8 mouse cellular contexts compared by ENCODE assay signal in genomic region chr11:98766816-98767215, GRCm38 (mm10). TPM values are rescaled to one million over a fixed set of nuclear protein-coding genes. Genes with fewer than 3 reads are reported as not detected.
A peak's percentile ranks its signal among the peaks of the same experiment; 100 is the strongest.
DNase-seq lines count a peak whose midpoint lies in the region; ATAC-seq and TF ChIP-seq lines count a peak whose summit lies in the region.

No protein-coding gene starts in this region.

- no peaks in the 10 kb centered on the region for H3K9me3 ChIP-seq in kidney, postnatal 0 days (replicated peaks; ENCODE audit: low read length)
- no peaks in the 10 kb centered on the region for H3K9me3 ChIP-seq in forebrain, embryonic 10.5 days
- H3K9me3 ChIP-seq in heart, postnatal 0 days (replicated peaks; ENCODE audit: control insufficient read depth, low read length), result no peaks in the 10 kb centered on the region
- H3K9me3 ChIP-seq in midbrain, embryonic 12.5 days, result no peaks in the 10 kb centered on the region

- H3K27ac ChIP-seq in kidney, postnatal 0 days, result no peak overlapping the region
- peak overlapping the region; percentile 80 for H3K27ac ChIP-seq in forebrain, embryonic 10.5 days
- H3K27ac ChIP-seq in heart, postnatal 0 days (ENCODE audit: low read depth), result peak overlapping the region; percentile 93
- H3K27ac ChIP-seq in midbrain, embryonic 12.5 days (replicated peaks), result peak overlapping the region; percentile 86

- ATAC-seq in kidney, postnatal 0 days (replicated peaks; ENCODE audit: low FRiP score, low read depth), result 0 out of 2 replicates have a peak, but pooled peaks have one; percentile 25
- ATAC-seq in heart, postnatal 0 days (ENCODE audit: insufficient read depth, low read depth), result no peak
- ATAC-seq in midbrain, embryonic 12.5 days (ENCODE audit: low FRiP score, low read depth), result peak; percentile 17; the same call in 1 of the 2 replicates
- ATAC-seq in erythroid progenitor cell, adult 5-6 weeks (replicated peaks; ENCODE audit: low FRiP score, poor library complexity, severe bottlenecking), result no peak

- no peak for TF ChIP-seq CTCF in kidney, postnatal 0 days (IDR thresholded peaks at IDR 0.05; ENCODE audit: low read depth)
- no peak for TF ChIP-seq CTCF in heart, postnatal 0 days (IDR thresholded peaks at IDR 0.05; ENCODE audit: low read depth)

- TF ChIP-seq EP300 in heart, postnatal 0 days (IDR thresholded peaks at IDR 0.05; ENCODE audit: low read depth), result no peak

- H3K36me3 ChIP-seq in kidney, postnatal 0 days (ENCODE audit: insufficient read depth, low read length), result peaks cover 23% of the 10 kb centered on the region
- H3K36me3 ChIP-seq in forebrain, embryonic 10.5 days (replicated peaks), result peaks cover 75% of the 10 kb centered on the region
- H3K36me3 ChIP-seq in heart, postnatal 0 days (replicated peaks; ENCODE audit: control insufficient read depth, insufficient read depth, low read length), result peaks cover 69% of the 10 kb centered on the region
- peaks cover 48% of the 10 kb centered on the region for H3K36me3 ChIP-seq in midbrain, embryonic 12.5 days

- H3K4me3 ChIP-seq in kidney, postnatal 0 days (replicated peaks; ENCODE audit: low read depth, low read length), result no peak overlapping the region
- H3K4me3 ChIP-seq in forebrain, embryonic 10.5 days, result peak overlapping the region; percentile 42
- no peak overlapping the region for H3K4me3 ChIP-seq in heart, postnatal 0 days (ENCODE audit: low read depth, low read length)
- H3K4me3 ChIP-seq in midbrain, embryonic 12.5 days, result no peak overlapping the region

- peaks cover 26% of the 10 kb centered on the region; the same call in 1 of the 2 replicates for H3K4me1 ChIP-seq in kidney, postnatal 0 days (replicated peaks; ENCODE audit: insufficient read depth, low read length)
- peaks cover 51% of the 10 kb centered on the region for H3K4me1 ChIP-seq in forebrain, embryonic 10.5 days
- peaks cover 60% of the 10 kb centered on the region for H3K4me1 ChIP-seq in heart, postnatal 0 days (ENCODE audit: control insufficient read depth, insufficient read depth)
- H3K4me1 ChIP-seq in midbrain, embryonic 12.5 days, result peaks cover 39% of the 10 kb centered on the region

- no peak overlapping the region for H3K9ac ChIP-seq in kidney, postnatal 0 days (ENCODE audit: low read depth, low read length)
- H3K9ac ChIP-seq in heart, postnatal 0 days (replicated peaks; ENCODE audit: low read depth, low read length), result no peak overlapping the region
- peak overlapping the region; percentile 17; the same call in 1 of the 2 replicates for H3K9ac ChIP-seq in midbrain, embryonic 12.5 days (replicated peaks)

- no peaks in the 10 kb centered on the region for H3K27me3 ChIP-seq in kidney, postnatal 0 days (ENCODE audit: insufficient read depth, low read length)
- no peaks in the 10 kb centered on the region for H3K27me3 ChIP-seq in forebrain, embryonic 10.5 days (ENCODE audit: poor library complexity, severe bottlenecking)
- no peaks in the 10 kb centered on the region for H3K27me3 ChIP-seq in heart, postnatal 0 days (ENCODE audit: control insufficient read depth, insufficient read depth, low read length)
- H3K27me3 ChIP-seq in midbrain, embryonic 12.5 days, result no peaks in the 10 kb centered on the region; the same call in 1 of the 2 replicates

- DNase-seq in kidney, postnatal 0 days (ENCODE audit: low spot score), result no peak
- DNase-seq in kidney, adult 18-20 months, result no peak
- DNase-seq in forebrain, embryonic 10.5 days (ENCODE audit: extremely low spot score, low spot score), result no peak
- DNase-seq in heart, postnatal 0 days (ENCODE audit: low spot score), result no peak
- DNase-seq in testis, postnatal 14 days (ENCODE audit: low spot score), result no peak
- no peak for DNase-seq in thymus, postnatal 10 days (ENCODE audit: low spot score in 2 of 2)

- WGBS in kidney, postnatal 0 days, result 39% methylated on average over 5 of the region's 5 CpGs
- 63% methylated on average over 5 of the region's 5 CpGs for WGBS in forebrain, embryonic 10.5 days
- 46% methylated on average over 4 of the region's 5 CpGs for WGBS in heart, postnatal 0 days
- WGBS in midbrain, embryonic 12.5 days, result 62% methylated on average over 5 of the region's 5 CpGs

- H3K4me2 ChIP-seq in kidney, postnatal 0 days (ENCODE audit: low read length), result 0 out of 2 replicates have a peak overlapping the region, but pooled peaks have one; percentile 45
- 0 out of 2 replicates have a peak overlapping the region, but pooled peaks have one; percentile 13 for H3K4me2 ChIP-seq in heart, postnatal 0 days (ENCODE audit: low read depth, low read length)
- peak overlapping the region; percentile 50 for H3K4me2 ChIP-seq in midbrain, embryonic 12.5 days (replicated peaks)

RNA-seq across cellular contexts. Expression of gene Nr1d1, which starts 8.3 kb away (rescaled TPM):
- 3.1 and 3.5 TPM in 2 replicates for polyA plus RNA-seq in kidney, postnatal 0 days (2015; fragmentation: Nextera tagmentation; extraction: Ambion mirVana)
- polyA plus RNA-seq in forebrain, embryonic 10.5 days (2016; fragmentation: Nextera tagmentation; extraction: Ambion mirVana), result 1.5 TPM in 2 replicates
- 21.0 and 24.3 TPM in 2 replicates for total RNA-seq in heart, postnatal 0 days (2014; rRNA removed; ENCODE audit: low replicate concordance)
- 10.2 and 10.7 TPM in 2 replicates for polyA plus RNA-seq in heart, postnatal 0 days (2015; fragmentation: Nextera tagmentation; extraction: Ambion mirVana)
- 1.2 and 1.5 TPM in 2 replicates for polyA plus RNA-seq in midbrain, embryonic 12.5 days (2016; fragmentation: Nextera tagmentation; extraction: Ambion mirVana)
- not detected in 2 replicates for total RNA-seq in erythroid progenitor cell, adult 5-6 weeks (2015; ENCODE audit: low replicate concordance)
- total RNA-seq in erythroid progenitor cell, adult 5-6 weeks (2017; ENCODE audit: low replicate concordance), result not detected in 2 replicates

RNA-seq across cellular contexts. Expression of gene Thra, which starts 26.4 kb away (rescaled TPM):
- 26.1 TPM in 2 replicates for polyA plus RNA-seq in kidney, postnatal 0 days (2015; fragmentation: Nextera tagmentation; extraction: Ambion mirVana)
- 9.5 and 10.9 TPM in 2 replicates for polyA plus RNA-seq in forebrain, embryonic 10.5 days (2016; fragmentation: Nextera tagmentation; extraction: Ambion mirVana)
- total RNA-seq in heart, postnatal 0 days (2014; rRNA removed; ENCODE audit: low replicate concordance), result 188 and 234 TPM in 2 replicates
- polyA plus RNA-seq in heart, postnatal 0 days (2015; fragmentation: Nextera tagmentation; extraction: Ambion mirVana), result 40.8 and 44.0 TPM in 2 replicates
- polyA plus RNA-seq in midbrain, embryonic 12.5 days (2016; fragmentation: Nextera tagmentation; extraction: Ambion mirVana), result 45.3 and 47.6 TPM in 2 replicates
- 8.6 and 13.8 TPM in 2 replicates for total RNA-seq in erythroid progenitor cell, adult 5-6 weeks (2015; ENCODE audit: low replicate concordance)
- total RNA-seq in erythroid progenitor cell, adult 5-6 weeks (2017; ENCODE audit: low replicate concordance), result 3.3 and 8.0 TPM in 2 replicates

RNA-seq across cellular contexts. Expression of gene Msl1, which starts 28.5 kb away (rescaled TPM):
- polyA plus RNA-seq in kidney, postnatal 0 days (2015; fragmentation: Nextera tagmentation; extraction: Ambion mirVana), result 17.8 and 19.3 TPM in 2 replicates
- polyA plus RNA-seq in forebrain, embryonic 10.5 days (2016; fragmentation: Nextera tagmentation; extraction: Ambion mirVana), result 22.9 and 24.1 TPM in 2 replicates
- 47.4 and 54.6 TPM in 2 replicates for total RNA-seq in heart, postnatal 0 days (2014; rRNA removed; ENCODE audit: low replicate concordance)
- 11.3 and 12.6 TPM in 2 replicates for polyA plus RNA-seq in heart, postnatal 0 days (2015; fragmentation: Nextera tagmentation; extraction: Ambion mirVana)
- polyA plus RNA-seq in midbrain, embryonic 12.5 days (2016; fragmentation: Nextera tagmentation; extraction: Ambion mirVana), result 38.6 and 42.4 TPM in 2 replicates
- 43.6 and 44.7 TPM in 2 replicates for total RNA-seq in erythroid progenitor cell, adult 5-6 weeks (2015; ENCODE audit: low replicate concordance)
- 29.5 and 35.5 TPM in 2 replicates for total RNA-seq in erythroid progenitor cell, adult 5-6 weeks (2017; ENCODE audit: low replicate concordance)

RNA-seq across cellular contexts. Expression of gene Med24, which starts 37.6 kb away (rescaled TPM):
- 38.3 and 41.2 TPM in 2 replicates for polyA plus RNA-seq in kidney, postnatal 0 days (2015; fragmentation: Nextera tagmentation; extraction: Ambion mirVana)
- 69.7 and 77.3 TPM in 2 replicates for polyA plus RNA-seq in forebrain, embryonic 10.5 days (2016; fragmentation: Nextera tagmentation; extraction: Ambion mirVana)
- 39.9 and 48.0 TPM in 2 replicates for total RNA-seq in heart, postnatal 0 days (2014; rRNA removed; ENCODE audit: low replicate concordance)
- polyA plus RNA-seq in heart, postnatal 0 days (2015; fragmentation: Nextera tagmentation; extraction: Ambion mirVana), result 21.9 and 23.3 TPM in 2 replicates
- polyA plus RNA-seq in midbrain, embryonic 12.5 days (2016; fragmentation: Nextera tagmentation; extraction: Ambion mirVana), result 96.5 and 97.7 TPM in 2 replicates
- 30.6 and 57.7 TPM in 2 replicates for total RNA-seq in erythroid progenitor cell, adult 5-6 weeks (2015; ENCODE audit: low replicate concordance)
- 14.7 and 25.0 TPM in 2 replicates for total RNA-seq in erythroid progenitor cell, adult 5-6 weeks (2017; ENCODE audit: low replicate concordance)

RNA-seq across cellular contexts. Expression of gene Casc3, which starts 37.9 kb away (rescaled TPM):
- 24.6 and 25.7 TPM in 2 replicates for polyA plus RNA-seq in kidney, postnatal 0 days (2015; fragmentation: Nextera tagmentation; extraction: Ambion mirVana)
- polyA plus RNA-seq in forebrain, embryonic 10.5 days (2016; fragmentation: Nextera tagmentation; extraction: Ambion mirVana), result 45.7 and 49.7 TPM in 2 replicates
- 6.8 and 9.7 TPM in 2 replicates for total RNA-seq in heart, postnatal 0 days (2014; rRNA removed; ENCODE audit: low replicate concordance)
- polyA plus RNA-seq in heart, postnatal 0 days (2015; fragmentation: Nextera tagmentation; extraction: Ambion mirVana), result 11.6 and 11.9 TPM in 2 replicates
- 65.5 and 74.2 TPM in 2 replicates for polyA plus RNA-seq in midbrain, embryonic 12.5 days (2016; fragmentation: Nextera tagmentation; extraction: Ambion mirVana)
- 41.8 and 60.4 TPM in 2 replicates for total RNA-seq in erythroid progenitor cell, adult 5-6 weeks (2015; ENCODE audit: low replicate concordance)
- total RNA-seq in erythroid progenitor cell, adult 5-6 weeks (2017; ENCODE audit: low replicate concordance), result 59.2 and 92.7 TPM in 2 replicates

Comparison
In these comparisons a context has a peak if more than half of its experiments do, and no peak if none do; other contexts are left out.
1. ATAC-seq: peak in kidney, postnatal 0 days (single experiment) and midbrain, embryonic 12.5 days (single experiment); none in heart, postnatal 0 days (single experiment) and erythroid progenitor cell, adult 5-6 weeks (single experiment).
2. Peak in every context shown above with its lines, with median percentiles within 50 percentile points of each other: H3K4me2 ChIP-seq.